Mouse (Mus musculus) cerebellum, postnatal 4 days (tissue): ENCODE results near the gene Pfdn4.

Source experiments
- DNase-seq, 2 experiments: peaks; one replicate each; pipeline ENCODE4 v3.0.0; 2022; ENCODE audit warnings: low spot score in 2 of 2, mixed read lengths in 1 of 2

Gene Pfdn4

GRCm38 (mm10) chr2:170497091-170497566, 901 bp downstream of the Pfdn4 start, which contains the start of gene Cyp24a1:
Gene Cyp24a1 (minus strand): TSS chr2:170497145.
- DNase-seq, result no peak

DNA sequence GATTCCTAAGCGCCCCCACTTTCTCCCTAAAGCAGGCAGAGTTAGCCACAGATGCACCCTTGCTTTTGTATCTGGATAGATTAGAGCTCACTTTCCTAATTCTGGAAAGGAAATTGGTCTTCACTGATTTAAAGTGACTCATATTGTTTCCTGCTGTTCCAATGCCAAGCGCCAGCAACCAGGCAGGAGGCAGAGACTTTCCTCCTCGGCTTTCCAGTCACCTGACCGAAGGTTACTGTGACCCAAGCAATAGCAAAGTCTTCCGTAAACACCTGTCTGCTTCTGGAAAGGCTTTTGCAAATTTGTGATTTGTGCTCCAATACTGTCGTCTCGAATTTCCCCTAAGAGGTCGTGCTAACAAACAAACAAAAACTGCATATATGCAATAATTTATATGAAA, 1.8 kb downstream of the Pfdn4 start:
- no peak for DNase-seq

DNA sequence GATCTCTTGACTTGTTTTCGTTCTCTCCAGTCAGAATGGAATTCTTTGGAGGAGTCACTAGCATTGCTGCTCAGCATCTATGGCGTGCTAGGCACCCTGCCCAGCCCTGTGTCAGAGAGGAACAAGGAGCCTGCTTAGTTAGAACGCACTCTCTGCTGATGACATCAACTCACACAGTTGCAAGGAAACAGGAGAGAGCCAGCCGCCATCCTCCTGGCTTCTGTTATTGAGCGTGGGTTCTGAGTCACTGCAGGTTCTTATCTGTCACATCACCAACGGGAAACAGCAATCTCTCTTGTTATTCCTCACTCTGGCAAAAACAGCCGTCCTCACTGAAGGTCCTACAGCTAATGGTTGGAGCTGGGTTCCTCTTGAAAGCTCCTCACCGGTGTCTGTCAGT, 7.1 kb downstream of the Pfdn4 start:
- DNase-seq, result no peak

DNA sequence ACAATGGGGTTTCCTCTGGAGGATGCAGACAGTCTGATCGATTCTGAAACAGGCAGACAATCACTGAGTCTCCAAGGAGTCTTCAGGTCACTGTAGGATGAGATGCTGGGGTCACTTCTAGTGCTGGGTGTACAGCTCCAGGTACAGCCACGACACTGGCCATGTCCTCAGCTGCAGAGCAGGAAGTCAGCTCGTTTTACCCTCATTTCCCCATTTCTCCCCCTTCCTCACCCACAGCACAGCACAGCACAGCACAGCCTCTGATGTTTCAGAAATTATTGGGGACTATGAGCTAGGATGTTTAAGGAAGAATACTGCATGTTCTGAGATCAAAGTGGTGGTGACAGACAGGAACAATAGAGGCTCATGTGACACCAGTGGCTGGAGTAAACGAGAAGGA, 7.8 kb downstream of the Pfdn4 start:
- DNase-seq, result no peak

- DNase-seq, result peak; percentile 77 to 88
Observed at GRCm38 (mm10) chr2:170507734-170508133, 11.5 kb downstream of the Pfdn4 start.

- DNase-seq, result peak; percentile 89 to 95
Observed at GRCm38 (mm10) chr2:170508821-170509220, 12.6 kb downstream of the Pfdn4 start.

- DNase-seq, result peak; percentile 90 to 96
Observed at GRCm38 (mm10) chr2:170511073-170511891, 15.1 kb downstream of the Pfdn4 start.

- no peak for DNase-seq
Observed at GRCm38 (mm10) chr2:170513756-170514155, 17.5 kb downstream of the Pfdn4 start.

- peak in 1 of 2 experiments; percentile 52 for DNase-seq
Observed at GRCm38 (mm10) chr2:170520321-170520971, 24.2 kb downstream of the Pfdn4 start.

DNA sequence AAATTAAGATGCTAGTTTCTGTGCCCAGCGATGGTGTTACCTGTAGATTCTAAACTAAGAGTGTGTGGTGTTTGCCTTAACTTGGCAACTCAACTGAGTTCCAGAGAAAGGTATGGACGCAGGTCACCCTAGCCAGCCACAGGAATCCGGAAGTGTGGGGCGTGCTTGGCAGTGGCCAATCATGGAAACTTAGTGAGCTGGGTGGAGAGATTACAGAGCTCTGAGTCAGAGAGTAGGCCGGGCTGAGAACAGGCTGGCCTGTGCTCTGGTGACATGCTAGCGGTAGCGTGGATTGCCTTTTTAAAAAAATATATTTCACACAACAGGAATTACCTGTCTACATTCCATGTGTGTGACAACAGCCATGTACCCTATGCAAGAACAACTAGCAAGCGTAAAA, 30.3 kb downstream of the Pfdn4 start:
- no peak for DNase-seq

- DNase-seq, result no peak
Observed at GRCm38 (mm10) chr2:170528061-170528460, 31.8 kb downstream of the Pfdn4 start.

DNA sequence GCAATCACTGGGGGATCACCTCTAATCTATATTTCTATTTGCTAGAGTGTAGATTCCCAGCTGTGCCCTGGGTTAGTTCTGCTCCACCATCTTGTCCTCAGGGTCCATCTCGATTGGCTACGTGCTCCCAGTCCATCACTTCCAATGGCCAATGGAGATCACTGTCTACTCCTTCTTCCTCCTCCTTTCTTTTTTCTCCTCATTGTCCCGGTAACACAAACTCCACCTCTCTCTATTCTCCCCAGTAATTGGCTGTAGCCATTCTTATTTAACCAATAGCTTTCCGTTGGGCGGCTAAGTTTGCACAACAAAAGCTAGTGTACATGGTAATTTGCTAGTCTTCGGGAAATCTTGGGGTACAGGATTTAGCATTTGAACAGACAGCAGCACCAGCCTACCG, 33.5 kb downstream of the Pfdn4 start:
- no peak for DNase-seq

DNA sequence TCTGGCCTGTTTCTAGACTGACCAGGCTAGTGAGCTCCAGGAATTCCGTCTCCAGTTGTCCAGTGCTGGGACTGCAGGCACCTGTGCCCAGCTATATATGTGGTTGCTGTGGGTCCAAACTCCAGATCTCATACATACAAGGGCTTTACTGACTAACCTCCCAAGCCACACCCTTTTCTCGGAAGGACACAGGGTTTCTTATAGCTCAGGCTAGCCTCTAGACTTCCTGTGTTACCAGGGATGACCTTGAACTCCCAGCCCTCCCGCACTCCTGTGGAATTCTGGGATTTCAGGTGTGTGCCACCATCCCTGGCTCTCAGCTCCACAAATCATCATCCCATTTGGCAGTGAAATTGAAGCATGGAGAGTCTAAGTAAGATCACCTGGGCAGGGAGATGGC, 34.0 kb downstream of the Pfdn4 start:
- DNase-seq, result no peak

DNA sequence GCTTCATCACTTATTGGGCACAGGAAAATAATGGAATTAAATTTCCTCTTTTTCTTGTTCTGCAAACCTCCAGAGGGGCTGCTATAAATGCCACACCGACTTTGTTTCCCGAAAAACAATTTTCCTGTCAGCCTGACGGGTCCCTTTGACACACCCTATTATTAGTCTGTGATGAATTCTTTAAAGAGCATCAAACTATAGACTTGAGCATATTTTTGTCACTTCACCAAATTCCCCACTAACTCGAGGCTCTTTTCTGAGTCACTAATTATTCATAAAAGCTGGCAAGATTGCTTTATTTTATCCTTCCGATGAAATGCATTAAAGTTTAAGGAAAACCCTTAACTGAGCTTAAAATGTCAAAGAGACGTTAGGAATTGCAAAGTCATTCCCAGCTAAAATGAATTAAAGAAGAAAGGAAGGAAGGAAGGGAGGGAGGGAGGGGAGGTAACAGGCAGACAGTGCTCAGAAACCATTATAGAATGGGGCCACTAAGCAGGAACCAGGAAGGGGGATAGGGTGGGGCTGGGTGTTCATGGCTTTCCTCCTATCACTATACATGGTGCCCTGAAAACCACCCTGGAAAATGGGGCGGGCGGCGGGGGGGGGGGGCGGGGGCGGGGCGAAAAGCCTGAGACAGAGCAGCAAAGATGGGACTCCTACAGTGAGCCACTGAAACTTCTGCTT, 38.0 kb downstream of the Pfdn4 start:
- DNase-seq, result no peak

DNA sequence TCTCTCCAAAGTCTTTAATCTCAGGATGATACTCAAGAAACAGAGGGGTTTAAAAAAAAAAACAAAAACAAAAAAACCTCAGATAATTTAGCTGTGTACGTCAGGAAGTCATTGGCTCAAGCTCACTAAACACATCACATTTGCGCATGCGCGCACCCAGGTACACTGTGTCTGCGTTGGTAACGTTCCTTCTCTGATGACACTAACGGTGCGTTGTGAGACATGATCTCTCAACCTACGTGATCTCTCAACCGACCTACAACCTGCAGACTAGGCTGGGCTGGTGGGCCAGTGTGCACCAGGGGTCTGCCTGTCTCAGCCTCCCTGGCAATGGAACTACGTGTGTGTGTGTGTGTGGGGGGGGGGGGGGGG, 38.6 kb downstream of the Pfdn4 start:
- DNase-seq, result no peak

GRCm38 (mm10) chr2:170535841-170536240, 39.6 kb downstream of the Pfdn4 start:
- DNase-seq, result no peak

DNA sequence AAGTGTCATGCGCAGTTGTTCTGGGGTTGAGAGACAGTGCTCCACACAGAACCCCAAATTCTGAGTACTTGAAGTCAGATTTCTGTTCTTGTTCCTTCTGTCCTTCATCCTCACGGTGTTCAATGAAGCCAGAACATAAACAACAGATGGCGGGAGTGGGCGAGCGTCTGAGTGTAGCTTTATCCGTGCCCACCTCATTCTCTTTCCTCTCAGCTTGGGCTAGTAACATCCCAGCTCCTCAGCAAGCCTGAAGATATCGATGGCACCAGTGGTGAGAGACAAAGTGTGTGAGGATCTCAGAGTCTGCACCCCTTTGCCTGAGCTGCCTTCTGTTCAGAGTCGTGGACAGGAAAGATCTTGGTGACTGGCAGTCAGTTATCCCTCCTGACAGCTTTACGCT, 43.0 kb downstream of the Pfdn4 start:
- DNase-seq, result no peak

DNA sequence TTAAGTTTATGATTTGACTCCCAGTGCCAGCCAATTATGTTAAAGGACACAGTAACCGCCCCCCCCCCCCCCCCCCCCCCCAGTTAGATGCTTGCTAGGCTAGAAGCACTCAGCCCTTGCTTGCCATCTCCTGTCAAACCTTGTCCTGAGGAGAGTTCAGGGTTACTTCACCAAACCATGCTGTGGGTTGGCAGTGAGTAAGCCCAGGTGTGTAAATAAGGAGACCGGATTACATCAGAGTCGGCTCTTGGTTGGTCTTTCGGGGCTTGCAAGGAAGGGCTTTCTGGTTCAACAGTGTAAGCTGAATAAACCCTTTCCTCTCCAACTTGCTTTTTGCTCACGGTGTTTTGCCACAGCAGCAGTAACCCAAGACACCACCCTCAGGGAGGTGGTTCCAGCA, 47.4 kb downstream of the Pfdn4 start:
- no peak for DNase-seq

DNA sequence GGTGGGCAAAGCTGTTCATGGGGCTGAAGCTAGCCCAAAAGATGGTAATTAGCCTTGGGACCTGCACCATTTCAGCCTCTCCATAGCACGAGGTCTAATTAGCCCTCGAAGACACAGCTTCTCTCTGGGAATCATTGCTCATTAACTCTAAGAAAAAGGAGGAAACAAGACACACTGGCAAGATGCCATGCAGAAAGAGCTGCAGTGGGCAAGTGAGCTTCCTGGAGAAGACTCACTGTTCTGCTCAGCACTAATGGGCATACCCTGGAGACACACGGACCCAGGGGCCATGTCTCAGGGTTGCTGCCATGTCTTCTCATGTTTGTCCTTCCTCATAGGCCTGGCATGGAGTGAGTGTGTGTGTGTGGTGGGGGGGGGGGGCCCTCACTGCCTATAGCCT, 47.9 kb downstream of the Pfdn4 start:
- DNase-seq, result no peak

- DNase-seq, result no peak
Observed at GRCm38 (mm10) chr2:170544950-170545349, 48.7 kb downstream of the Pfdn4 start.

DNA sequence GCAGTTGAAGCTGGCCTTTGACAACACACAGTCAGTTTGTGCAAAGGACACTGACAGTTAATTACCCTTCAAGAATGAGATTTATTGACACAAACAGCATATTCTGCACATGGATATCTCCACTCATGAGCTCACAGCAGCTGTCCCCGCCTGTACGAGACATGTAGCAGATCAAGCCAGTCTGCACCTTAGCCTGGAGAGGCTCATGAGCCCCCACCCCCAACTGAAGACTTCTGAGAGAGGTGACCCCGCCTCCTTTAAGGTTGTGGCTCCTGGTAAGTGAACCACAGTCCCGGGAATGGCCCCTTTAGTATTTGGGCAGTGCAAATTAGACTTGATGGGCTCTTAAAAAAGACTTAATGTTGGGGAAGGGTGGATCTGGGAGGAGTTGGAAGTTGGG, 49.5 kb downstream of the Pfdn4 start:
- no peak for DNase-seq

DNA sequence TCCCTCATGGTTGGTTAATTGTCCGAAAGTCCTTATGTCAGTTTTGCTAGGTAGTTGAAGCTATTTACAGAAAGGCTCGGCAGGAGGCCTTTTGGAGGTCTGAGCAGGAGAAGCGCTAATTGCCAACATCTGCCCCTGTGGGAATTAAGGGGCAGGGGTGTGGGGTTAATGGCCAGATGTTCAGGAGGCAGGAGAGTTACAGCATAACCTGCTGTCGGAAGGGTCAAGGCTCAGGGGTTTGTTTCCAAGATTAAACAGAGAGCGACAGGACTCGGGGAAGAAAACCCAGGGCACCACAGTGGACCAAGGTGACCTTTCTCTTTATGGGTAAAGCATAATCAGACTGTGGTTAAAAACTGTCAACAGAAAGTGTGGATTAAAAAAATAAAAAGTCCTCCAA, 51.3 kb downstream of the Pfdn4 start:
- no peak for DNase-seq

DNA sequence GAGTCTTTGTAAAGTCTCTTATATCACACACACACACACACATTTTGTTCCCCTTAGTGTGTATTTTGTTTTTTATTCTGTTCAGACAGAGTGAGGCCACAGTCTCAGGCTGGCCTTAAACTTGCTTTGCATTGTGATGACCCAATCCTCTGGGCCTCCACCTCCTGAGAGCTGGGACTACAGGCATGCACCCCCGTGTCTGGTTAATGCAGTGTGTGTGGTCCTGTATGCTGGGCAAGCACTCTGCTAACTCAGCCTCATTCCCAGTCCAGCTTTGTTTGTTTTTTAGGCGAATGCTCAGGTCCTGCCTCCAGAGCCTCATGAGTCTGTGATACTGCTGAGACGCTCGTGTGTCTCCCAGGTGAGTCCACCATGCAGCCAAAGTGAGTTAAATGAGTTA, 51.8 kb downstream of the Pfdn4 start:
- no peak for DNase-seq
